Mouse (Mus musculus): ENCODE data around the gene Ros1. TPM values are rescaled to one million over a fixed set of nuclear protein-coding genes. Genes with fewer than 3 reads are reported as not detected.
A peak's percentile ranks its signal among the peaks of the same experiment; 100 is the strongest.

The Ros1 gene
- total RNA-seq (2021): not detected
- long read RNA-seq, experiment 1: 0 reads
- long read RNA-seq, experiment 2: 0 reads

DNA sequence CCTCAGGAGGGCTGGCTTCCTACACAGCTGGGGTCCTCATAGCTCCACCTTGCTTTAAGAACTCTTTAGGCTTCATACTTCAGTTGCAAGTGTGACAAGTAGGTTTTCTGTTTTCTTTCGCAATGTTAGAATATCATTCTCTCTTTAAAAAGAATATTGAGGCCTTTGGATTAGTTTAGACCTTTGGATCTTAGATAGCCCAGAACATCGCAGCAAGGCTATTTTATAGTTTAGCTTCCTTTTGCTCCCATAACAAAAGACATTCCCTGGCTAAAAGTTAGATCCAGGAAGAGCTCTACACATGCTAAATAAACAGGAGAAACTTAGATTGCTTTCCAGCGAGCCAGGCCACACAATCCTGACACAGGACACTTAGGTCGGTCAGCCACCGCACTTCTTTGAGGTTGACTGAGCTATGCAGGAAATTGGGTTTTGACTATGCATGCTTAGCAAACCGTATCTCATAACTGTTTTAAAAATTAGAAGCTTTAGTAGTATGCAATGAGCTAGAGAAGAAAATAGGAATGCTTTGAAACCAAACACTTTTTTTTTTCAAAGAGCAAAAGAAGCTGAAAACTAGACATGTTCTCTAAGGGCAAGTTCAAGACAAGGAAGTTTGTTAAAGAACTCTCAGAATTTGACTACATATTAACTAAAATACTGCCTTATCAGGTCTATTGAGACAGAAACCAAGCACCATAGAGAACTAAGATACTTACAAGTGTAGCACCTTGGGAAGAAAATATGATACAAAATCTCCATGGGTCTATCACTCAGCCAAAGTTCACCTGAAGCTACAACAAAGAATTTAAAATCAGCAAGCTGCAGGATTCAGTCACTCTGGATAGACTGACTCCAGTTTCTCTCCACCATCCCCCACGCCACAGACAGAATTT is at the start of gene Ros1:
Gene Ros1, minus strand, starts transcription at position 288 of the 896 bp plus-strand sequence.
- DNase-seq: no peak

DNA sequence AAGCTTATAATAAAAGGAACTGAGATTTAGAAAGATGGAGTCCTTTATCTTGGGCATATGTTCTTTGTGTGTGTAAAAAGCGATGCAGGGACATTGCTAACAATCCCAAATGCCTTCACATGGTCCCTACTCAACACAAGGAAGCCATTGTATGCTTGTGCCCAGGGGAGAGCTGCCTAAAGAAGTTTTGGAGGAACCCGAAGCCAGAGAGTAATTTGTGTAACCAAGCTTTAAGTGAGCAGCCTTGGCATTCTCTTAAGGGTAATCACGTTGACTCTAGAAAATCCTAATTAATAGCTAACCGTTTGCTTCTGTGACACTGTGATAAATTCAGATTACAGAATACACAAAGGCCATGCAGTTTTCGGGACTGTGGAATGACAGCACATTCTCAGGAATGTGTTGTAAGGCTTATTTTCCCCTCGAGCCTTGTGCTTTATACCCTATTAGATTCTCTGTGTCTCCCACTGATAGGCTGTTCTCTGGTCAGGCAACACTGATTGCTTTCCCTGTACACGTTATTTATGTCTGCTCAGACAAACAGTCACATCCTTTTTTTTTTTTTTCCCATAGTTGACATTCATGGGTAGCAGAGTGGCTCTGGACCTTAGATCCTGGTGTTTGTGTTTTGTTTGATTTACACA is 47.8 kb upstream of the Ros1 start:
- DNase-seq: no peak

DNA sequence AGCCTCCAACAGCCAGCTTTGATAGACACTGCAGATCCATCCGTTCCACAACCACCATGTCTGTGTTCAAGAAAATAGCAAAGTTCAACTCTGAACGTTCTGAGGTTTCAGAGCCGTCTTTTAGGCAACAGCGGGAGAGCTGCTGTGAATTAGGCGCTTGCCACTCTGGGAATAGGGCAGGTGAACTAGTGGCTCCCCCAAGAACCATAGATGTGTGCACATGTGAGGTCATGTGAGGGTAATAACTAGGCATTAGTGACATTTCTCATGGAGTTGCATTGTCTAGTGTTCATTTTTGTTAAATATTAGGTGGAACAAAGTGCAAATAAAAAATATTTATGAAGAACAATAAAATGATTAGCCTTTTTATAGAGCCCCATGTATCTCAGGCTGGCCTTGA is 47.0 kb upstream of the Ros1 start:
- no peak for DNase-seq

DNA sequence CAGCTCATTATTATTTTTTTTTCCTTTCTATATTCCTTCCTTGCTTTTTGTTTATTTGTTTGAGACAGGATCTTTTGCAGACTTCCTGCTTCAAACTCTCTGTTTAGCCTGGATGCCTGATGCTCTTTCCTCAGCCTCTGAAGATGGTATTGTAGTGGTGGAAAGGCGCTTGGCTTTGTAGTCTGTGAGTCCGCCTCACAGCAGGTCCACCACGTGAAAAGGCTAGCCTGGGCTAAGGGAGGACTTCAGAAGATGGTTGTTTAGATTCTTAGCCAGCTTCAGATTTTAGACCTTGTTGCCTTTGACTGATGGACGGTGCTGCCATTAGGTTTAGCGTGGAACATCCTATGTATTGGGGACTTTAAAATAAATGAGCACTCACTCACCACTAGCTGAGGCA is 40.4 kb upstream of the Ros1 start:
- no peak for DNase-seq

DNA sequence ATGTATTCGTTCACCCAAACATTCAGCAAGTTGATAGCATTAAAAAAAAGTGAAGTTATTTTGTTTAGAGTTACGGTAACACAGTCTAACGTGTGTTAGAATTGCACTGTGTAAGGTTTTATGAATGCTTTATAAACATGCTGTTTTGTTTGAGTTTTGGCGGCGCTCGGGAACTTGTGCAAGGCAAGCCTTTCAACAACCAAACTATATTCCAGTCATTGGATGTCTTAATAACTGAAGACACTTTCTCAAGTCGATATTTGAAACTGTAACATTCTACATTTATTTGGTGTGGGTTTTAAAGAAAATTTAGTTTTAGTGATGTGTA is 39.6 kb upstream of the Ros1 start:
- DNase-seq: peak in 1 of 2 experiments; percentile 18

DNA sequence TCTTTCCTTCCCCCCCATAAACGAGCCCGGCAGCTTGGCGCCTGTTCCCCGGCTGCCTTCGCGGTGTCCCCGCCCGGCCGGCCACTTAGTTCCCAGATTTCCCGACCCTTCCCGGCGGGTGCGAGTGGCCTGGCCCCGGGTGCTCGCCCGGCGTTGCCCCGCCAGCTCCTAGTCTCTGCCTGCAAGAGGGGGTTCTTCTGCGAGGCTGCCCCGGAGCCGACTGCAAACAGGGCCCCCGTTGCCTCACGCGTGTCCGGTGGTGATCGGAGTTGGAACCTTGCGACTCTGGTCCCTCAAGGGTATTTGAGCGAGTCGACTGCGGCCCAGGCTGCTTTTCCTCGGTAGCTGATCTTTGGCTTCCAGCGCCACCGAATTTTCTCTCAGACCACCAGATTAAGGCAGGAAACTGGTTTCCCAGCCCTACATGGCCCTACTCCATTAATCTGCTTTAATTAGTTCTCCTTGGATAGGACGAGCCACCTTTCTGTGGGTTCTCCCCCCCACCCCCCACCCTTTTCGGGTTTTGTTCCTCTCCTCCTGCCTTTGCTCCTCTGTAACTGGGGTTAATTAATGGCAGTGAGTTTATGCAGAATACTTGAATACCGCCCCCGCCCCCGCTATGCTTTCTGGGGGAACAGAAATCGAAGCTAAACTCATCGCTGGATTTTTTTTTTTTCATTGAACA is 39.1 kb upstream of the Ros1 start:
- DNase-seq: peak; percentile 31 to 63

DNA sequence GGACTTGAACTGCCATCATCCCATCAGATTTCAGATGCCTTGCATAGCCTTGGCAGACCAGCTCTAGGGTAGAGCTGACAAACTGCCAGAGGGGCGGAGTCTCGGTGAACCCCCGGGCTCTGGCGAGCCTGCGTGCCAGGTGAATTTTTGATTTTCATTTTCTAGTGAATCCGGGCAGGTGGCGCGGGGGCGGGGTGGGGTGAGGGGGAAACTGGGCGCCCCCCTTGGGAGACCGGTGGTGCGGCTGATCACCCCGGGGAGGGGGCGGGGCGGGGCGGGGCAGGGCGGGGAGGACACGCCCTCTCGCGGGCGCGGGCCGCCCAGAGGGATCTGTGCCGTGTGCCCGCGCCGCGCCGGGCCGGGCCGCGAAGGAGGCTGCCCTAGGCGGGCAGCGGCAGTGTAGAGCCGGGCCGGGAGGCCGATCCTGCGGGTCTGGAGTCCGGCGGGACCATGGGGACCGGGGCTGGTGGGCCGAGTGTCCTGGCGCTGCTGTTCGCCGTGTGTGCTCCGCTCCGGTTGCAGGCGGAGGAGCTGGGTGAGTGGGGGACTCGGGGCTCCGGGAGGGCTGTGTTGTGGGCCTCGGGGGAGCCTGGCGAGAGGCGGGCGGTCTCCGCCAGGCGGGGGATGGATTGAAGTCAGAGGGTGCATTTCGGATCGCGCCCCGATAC is 38.4 kb upstream of the Ros1 start, which contains the start of gene Dcbld1:
Gene Dcbld1, plus strand, starts transcription at position 319 of the 668 bp plus-strand sequence.
- peak; percentile 54 to 82 for DNase-seq

DNA sequence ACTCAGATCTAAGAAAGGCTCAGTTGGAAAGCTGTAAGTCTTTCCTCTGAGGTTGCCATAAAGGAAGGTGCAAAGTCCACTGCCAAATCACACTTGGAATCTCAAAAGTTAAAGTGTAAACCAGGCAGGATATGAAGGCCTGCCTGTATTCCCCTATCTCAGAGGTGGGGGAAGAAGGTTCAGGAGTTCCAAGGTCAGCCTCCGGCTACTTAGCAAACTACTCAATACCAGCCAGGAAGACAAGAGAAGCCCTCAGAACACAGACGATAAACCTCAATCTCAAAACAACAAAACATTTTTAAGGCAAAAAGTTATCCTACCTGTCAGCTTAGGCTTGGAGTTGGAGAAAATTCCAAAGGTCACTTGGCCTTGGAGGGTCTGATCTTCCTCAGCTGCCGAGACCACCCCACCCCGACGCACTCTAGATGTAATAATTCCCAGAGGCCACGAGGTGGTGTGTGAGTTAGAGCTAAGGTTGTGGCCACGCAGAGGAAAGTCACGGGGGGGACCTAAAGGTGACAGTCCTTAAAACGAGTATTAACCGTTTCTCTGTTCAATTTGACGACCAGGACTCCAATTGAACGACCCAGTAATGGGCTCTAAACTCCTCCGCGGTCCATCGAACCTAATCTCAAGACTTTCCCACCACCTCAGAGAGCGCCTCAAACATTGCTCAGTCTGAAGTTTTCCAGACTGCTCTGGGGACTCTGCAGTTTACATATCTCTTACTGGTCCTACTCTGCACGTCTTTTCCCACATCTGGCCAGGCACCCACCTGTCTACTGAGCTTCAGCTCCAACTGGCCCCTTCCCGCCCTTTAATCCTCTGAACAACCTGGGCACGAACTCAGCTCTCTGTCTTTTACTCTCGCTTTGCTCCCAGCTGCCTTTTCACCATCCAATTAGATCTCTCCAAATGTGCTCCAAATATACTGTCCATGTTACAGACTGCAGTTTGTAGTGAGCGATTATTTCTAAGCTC is 37.4 kb upstream of the Ros1 start:
- DNase-seq: peak; percentile 46 to 61

DNA sequence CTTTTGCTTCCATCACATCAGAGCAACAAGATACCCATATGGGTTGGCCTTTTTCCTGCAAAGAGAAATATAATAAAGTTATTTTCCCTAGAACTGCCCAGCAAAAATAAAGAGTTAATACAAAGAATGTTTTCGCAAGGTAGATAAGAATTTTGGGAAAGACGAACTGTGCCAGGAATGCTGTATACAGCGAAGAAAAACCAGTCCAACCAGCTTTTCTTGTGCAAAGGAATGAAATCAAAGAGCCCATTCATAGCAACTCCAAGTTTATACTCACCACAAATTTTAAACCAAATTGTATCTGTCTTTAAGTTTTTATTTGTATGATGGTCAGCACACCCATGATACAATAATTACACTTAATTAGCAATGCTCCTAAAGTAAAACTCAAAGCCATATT is 24.6 kb upstream of the Ros1 start:
- no peak for DNase-seq

DNA sequence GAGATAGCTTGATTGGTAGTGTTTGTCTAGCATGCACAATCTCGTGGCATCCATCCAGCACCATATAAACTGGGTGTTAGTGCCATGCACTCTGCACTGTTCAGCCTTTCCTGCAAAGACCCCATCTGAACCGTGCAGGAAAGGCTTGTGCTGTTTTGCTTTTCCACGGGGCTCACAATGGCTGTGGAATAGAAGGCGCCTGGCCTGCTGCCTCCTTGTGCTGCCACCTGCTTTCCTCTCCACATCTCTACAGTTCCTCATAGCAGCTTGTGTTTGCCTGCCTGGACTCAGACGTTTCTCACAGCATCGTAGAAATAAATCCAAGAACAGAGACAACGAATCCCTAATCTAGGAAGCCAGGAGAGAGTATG is 22.5 kb upstream of the Ros1 start:
- no peak for DNase-seq

DNA sequence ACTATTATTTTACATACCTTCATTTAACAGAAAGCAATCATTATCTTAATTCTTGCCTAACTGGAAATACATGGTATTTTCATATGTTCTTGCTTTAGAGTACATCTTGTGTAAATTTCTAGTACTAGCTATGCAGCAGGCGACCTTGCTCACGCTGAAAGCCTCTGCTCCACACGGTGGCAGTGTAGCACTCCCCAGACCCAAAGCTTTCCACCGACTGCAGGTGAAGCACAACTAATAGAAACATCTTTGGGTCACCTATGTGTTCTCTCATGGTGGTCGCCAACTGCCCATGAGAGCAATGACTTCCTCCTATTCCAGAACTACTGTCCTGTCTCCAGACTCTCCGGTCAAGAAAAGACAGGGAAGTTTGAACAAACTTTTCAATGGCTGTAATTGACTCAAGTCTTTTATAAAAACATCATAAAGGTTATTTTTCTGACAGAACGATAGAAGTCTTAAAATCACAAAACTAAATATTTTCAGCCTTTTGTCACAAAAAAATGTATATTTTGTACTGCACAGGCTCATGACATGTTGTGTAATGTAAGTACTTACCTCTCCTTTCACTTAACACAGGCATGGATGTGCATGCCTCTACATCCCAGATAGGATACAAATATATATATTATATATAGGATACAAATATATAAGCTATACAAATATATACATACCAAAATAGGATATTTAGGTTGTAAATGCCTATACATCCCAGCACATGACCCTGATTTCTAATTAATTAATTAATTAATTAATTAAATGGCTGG is 21.9 kb upstream of the Ros1 start:
- DNase-seq: peak; percentile 54 to 74

DNA sequence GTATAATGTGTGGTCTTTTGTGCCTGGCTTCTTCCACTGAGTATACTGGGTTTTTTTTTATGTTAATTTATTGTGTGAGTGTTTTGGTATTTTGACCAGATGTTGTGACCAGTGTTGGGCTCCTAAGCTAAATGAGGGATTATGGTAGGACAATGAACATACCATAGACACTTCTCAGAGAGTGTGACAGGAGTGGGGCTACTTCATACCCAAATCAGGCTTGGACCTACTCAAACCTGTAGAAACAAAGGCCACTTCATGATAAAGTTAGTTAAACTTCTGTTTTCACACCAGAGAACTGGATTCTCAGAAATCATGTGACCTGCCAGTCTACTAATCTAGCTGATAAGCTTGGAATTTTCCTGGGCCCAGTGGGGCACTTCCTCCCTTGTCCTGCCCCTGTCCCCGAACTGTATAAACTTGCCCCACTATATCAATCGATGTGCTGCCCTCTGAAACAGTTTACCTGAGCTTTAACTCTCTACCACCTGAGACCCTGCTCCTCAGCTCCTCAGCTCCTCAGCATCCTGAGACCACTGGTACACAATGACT is 20.3 kb upstream of the Ros1 start:
- DNase-seq: no peak

DNA sequence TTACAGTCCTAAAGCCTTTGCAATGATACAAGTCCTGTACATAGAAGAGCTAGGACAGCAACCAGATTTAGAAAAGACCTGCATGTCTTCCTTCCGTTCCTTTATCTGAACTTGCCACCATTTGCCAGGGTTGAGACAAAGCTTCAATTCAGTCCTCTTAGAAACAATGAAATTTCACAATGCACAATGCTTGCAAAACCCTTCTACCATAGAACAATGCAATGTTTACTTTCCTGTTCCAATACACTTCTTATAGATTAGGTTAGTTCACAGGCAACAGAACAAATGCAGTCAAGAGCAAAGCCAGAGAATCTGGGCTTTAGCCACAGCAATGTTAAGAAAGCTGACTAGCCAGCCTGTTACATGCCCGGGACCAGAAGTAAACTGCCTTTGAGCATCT is 9.0 kb upstream of the Ros1 start:
- no peak for DNase-seq

DNA sequence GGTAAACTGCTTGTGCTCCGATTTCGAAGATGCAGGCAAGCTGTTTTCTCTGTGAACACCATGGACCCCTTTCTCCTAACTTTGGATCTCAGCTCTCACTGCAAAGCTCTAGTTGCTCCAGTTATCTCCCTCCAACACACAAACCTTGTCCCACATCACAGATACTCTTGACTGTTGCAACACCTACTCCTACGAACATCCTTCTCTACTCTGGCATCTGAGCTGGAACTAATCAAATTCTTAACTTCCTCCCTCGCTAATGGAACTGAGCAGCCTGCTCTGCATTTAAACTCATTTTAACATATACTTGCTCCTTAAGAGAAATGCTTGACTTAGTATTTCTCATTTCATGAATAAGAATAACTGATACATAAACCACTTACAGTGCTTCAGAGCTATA is 9.1 kb downstream of the Ros1 start:
- no peak for DNase-seq

DNA sequence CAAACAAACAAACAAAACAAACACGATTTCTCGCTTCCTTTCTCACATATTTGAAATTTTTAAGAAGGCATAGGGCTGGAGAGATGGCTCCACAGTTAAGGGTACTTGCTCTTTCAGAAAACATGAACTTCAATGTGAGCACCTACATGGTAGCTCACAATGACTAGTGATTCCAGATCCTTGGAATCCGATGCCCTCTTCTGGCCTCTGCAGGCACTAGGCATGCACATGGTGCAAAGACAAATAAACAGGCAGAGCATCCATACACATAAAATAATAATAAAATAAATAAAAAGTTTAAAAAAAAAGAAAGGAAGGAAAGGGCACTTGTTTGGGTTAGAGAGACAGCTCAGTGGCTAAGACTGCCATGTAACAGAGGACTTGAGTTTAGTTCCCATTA is 12.2 kb downstream of the Ros1 start:
- DNase-seq: no peak

DNA sequence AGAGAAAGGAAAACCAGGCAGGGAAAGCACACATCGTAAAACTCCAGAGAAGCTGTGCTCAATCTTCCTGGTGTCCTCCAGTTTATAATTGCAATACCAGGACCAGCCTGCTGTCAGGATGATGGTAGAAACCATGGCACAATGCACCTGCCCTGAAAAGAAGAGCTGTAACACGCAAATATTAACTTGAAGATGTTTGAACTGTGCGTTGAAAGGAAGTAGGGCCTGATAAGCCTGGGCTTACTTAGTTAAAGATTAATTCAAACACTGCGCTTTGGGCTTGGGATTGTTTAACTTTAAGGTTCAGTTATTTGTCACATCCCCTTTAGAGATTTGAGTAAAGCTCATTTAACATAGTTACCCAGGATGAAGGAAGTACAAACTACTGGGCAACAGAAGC is 20.7 kb downstream of the Ros1 start:
- no peak for DNase-seq

DNA sequence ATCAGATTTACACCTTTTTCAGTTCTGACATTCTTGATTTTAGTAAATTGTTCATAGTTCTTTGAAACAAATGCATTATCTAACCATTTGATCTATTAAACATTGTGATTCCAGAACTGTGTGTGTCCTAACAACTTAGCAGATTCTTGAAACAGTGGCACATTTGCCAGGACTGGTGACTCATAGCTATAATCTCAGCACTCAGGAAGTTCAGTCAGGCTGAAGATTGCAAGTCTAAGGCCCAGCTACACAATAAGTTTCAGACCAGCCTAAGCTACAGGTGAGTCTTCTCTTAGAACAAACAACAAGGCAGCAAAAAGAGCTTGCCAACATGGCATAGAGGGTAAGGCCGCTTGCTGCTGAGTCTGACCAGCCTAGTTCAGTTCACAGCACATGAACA is 24.6 kb downstream of the Ros1 start:
- DNase-seq: no peak

DNA sequence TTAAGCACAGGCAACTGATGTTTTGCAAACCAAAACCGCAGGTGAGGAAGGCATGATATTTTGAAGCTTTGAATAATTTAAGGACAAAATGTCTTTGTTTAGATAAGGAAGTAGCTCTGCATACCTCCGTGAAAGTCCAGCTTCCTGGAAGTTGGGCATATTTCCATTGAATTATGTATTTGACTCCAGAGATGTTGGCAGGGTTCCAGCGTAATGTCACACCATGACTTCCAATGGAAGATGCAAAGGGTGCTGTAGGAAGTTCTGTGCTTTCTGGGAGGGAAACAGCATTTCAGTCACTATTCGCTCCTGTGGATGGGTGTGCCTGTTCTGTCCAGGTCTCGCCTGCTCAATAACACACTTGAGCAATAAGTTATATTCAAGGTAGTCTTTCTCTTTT is 25.2 kb downstream of the Ros1 start:
- peak in 1 of 2 experiments; percentile 5 for DNase-seq

DNA sequence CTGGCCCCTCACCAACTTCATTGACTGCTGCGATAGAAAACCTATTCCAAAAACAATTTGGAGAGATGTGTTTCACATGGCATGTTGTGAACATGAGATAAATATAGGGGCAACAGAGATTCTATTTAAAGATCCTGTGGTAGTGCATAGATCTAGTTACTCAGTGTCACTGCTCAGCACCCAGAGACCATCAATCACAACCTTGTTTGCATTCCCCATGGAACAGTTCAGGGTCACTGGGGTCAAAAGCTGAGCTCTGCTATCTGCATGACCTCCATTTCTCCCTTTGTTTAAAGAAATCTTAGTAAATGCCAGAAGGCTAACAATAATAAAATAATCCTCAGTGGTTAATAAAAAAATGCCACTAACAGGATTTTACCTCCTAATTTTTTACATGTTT is 29.7 kb downstream of the Ros1 start:
- no peak for DNase-seq

DNA sequence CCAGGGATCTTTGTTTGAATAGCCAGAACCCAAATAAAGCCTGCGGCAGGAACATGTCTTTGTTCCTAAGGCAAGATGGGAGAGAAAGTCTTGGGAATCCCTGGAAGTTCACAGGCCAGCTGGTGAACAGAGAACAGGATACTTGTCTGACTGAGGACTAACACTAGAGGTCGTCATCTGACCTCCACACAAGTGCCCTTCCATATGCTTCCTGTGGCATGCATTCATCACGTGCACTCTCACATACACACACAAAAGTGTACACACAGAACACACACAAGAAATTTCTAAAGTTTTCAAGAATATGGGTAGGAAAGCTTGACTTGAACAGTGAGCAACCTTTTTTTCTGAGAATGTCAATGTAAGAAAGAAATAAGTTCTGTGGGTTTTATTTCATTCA is 34.4 kb downstream of the Ros1 start:
- no peak for DNase-seq
